ENCODE assay signal across 10 mouse cellular contexts in the genomic region with DNA sequence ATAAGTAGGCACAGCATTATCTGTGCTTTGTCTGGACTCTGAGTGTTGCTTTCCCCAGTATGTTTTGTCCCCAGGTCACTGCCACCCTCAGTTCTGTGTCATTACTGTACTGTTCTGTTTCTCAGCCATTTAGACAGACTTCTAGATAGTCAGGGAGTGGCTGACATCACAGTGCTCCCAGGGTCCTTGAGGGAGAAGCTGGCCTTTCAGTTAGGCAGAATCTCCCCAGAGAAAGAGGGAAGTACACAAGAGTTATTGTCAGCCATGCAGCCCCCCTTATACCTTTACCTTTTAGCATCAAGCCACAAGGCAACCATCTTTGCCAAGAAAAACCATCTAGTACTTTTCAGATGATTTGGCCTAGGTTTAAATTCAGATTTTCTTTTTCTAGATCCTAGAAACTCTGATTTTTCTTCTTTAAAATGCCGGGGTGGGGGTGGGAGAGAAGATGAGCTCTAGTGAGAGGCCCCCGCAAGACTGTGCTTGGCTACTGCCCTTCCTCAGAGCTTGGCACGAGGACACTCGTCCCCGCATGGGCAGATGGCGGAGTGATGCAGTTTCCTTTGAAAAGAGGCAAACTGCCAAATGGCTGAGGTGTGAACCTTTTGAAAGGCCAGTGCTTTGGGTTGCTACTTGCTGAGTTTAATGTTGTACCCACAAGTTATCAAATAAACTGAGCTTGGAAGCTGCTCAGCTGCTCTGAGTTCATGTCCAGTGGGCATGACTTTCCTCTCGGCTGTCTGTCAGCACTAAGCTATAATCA. TPM values are rescaled to one million over a fixed set of nuclear protein-coding genes. Genes with fewer than 3 reads are reported as not detected.
DNase-seq lines count a peak whose midpoint lies in the region; ATAC-seq and TF ChIP-seq lines count a peak whose summit lies in the region.
"Had no signal": no experiment of that assay in that cellular context is flagged by ENCODE, and none has a peak within 500 bp of the region (broad histone marks: within the 10 kb centered on the region; RNA-seq: fewer than 3 reads in every experiment).

No protein-coding gene starts in this region.

- no peak overlapping the region for H3K4me3 ChIP-seq in heart, embryonic 13.5 days
- H3K4me3 ChIP-seq in midbrain, embryonic 14.5 days (replicated peaks; ENCODE audit: low read depth, low read length), result no peak overlapping the region
- no peak overlapping the region for H3K4me3 ChIP-seq in midbrain, embryonic 13.5 days (replicated peaks)
- no peak overlapping the region for H3K4me3 ChIP-seq in liver, postnatal 0 days (ENCODE audit: low read depth, low read length)
- H3K4me3 ChIP-seq: limb, embryonic 12.5 days had no signal

- no peak overlapping the region for H3K27ac ChIP-seq in heart, embryonic 13.5 days (replicated peaks)
- H3K27ac ChIP-seq in midbrain, embryonic 14.5 days (replicated peaks; ENCODE audit: low read depth, low read length), result no peak overlapping the region
- no peak overlapping the region for H3K27ac ChIP-seq in midbrain, embryonic 13.5 days
- no peak overlapping the region for H3K27ac ChIP-seq in liver, postnatal 0 days (ENCODE audit: low read depth)
- H3K27ac ChIP-seq: limb, embryonic 12.5 days had no signal

- peaks cover 29% of the 10 kb centered on the region for H3K36me3 ChIP-seq in heart, embryonic 13.5 days
- H3K36me3 ChIP-seq in midbrain, embryonic 14.5 days (ENCODE audit: control insufficient read depth, insufficient read depth, low read length), result peaks cover 14% of the 10 kb centered on the region
- H3K36me3 ChIP-seq in midbrain, embryonic 13.5 days, result peaks cover 16% of the 10 kb centered on the region
- peaks cover 6% of the 10 kb centered on the region for H3K36me3 ChIP-seq in liver, postnatal 0 days (replicated peaks; ENCODE audit: insufficient read depth, low read length)

- TF ChIP-seq CTCF in liver, postnatal 0 days (IDR thresholded peaks at IDR 0.05; ENCODE audit: low read depth), result no peak

- 59% methylated on average over 7 of the region's 7 CpGs for WGBS in heart, embryonic 13.5 days
- WGBS in midbrain, embryonic 14.5 days, result 80% methylated on average over 7 of the region's 7 CpGs
- 84% methylated on average over 7 of the region's 7 CpGs for WGBS in midbrain, embryonic 13.5 days
- 82% methylated on average over 7 of the region's 7 CpGs for whole genome bisulfite sequencing in liver, postnatal 0 days (ENCODE audit: insufficient replicate concordance)

- ATAC-seq in heart, embryonic 13.5 days (ENCODE audit: extremely low read depth, insufficient number of reproducible peaks, low FRiP score, low TSS enrichment), result no peak
- ATAC-seq in midbrain, embryonic 14.5 days (ENCODE audit: low FRiP score, low TSS enrichment), result no peak
- ATAC-seq in midbrain, embryonic 13.5 days, result no peak
- ATAC-seq in liver, postnatal 0 days, result no peak

- no peak for DNase-seq in heart, postnatal 14 days
- peak; percentile 46 for DNase-seq in midbrain, embryonic 14.5 days
- peak; percentile 53 for DNase-seq in kidney, postnatal 14 days
- DNase-seq in right cerebral cortex, postnatal 36 days (ENCODE audit: low spot score in 2 of 2), result peak; percentile 59 to 69
- DNase-seq in embryo, embryonic 9.5 days (ENCODE audit: extremely low spot score), result no peak
- DNase-seq in liver, postnatal 0 days, result no peak
- DNase-seq: thymus, adult 18-20 months had no signal

- intact Hi-C loops in heart, postnatal 14 days (cut with DNase I), result no loop called here

- H3K4me1 ChIP-seq in heart, embryonic 13.5 days, result peaks cover 57% of the 10 kb centered on the region
- peaks cover 11% of the 10 kb centered on the region for H3K4me1 ChIP-seq in midbrain, embryonic 14.5 days (ENCODE audit: control insufficient read depth, insufficient read depth, low read length)
- H3K4me1 ChIP-seq in midbrain, embryonic 13.5 days (replicated peaks), result peaks cover 20% of the 10 kb centered on the region
- peaks cover 2% of the 10 kb centered on the region for H3K4me1 ChIP-seq in liver, postnatal 0 days (ENCODE audit: insufficient read depth)

- TF ChIP-seq EP300 in liver, postnatal 0 days (IDR thresholded peaks at IDR 0.05; ENCODE audit: low read depth), result no peak

- no peaks in the 10 kb centered on the region for H3K9me3 ChIP-seq in heart, embryonic 13.5 days
- no peaks in the 10 kb centered on the region for H3K9me3 ChIP-seq in midbrain, embryonic 14.5 days (ENCODE audit: control insufficient read depth, low read length)
- H3K9me3 ChIP-seq in midbrain, embryonic 13.5 days, result no peaks in the 10 kb centered on the region
- H3K9me3 ChIP-seq in liver, postnatal 0 days (ENCODE audit: low read length), result no peaks in the 10 kb centered on the region
- H3K9me3 ChIP-seq: limb, embryonic 12.5 days had no signal

- no peak overlapping the region for H3K4me2 ChIP-seq in heart, embryonic 13.5 days
- no peak overlapping the region for H3K4me2 ChIP-seq in midbrain, embryonic 14.5 days (ENCODE audit: low read length)
- H3K4me2 ChIP-seq in midbrain, embryonic 13.5 days (replicated peaks), result no peak overlapping the region
- H3K4me2 ChIP-seq in liver, postnatal 0 days (ENCODE audit: low read depth, low read length), result no peak overlapping the region
- H3K4me2 ChIP-seq: limb, embryonic 12.5 days had no signal

- peak overlapping the region; percentile 44 for H3K9ac ChIP-seq in heart, embryonic 13.5 days
- no peak overlapping the region for H3K9ac ChIP-seq in midbrain, embryonic 14.5 days (replicated peaks; ENCODE audit: low read length)
- H3K9ac ChIP-seq in midbrain, embryonic 13.5 days (replicated peaks), result no peak overlapping the region
- no peak overlapping the region for H3K9ac ChIP-seq in liver, postnatal 0 days (replicated peaks)
- H3K9ac ChIP-seq: limb, embryonic 12.5 days had no signal

- no peaks in the 10 kb centered on the region for H3K27me3 ChIP-seq in heart, embryonic 13.5 days (replicated peaks)
- H3K27me3 ChIP-seq in midbrain, embryonic 14.5 days (ENCODE audit: control insufficient read depth, insufficient read depth, low read length), result no peaks in the 10 kb centered on the region
- no peaks in the 10 kb centered on the region for H3K27me3 ChIP-seq in midbrain, embryonic 13.5 days
- no peaks in the 10 kb centered on the region for H3K27me3 ChIP-seq in liver, postnatal 0 days (ENCODE audit: insufficient read depth, low read length)
- H3K27me3 ChIP-seq: limb, embryonic 12.5 days had no signal

RNA-seq across cellular contexts. Expression of a gene that starts 8.2 kb away (rescaled TPM):
- 3.2 and 3.4 TPM in 2 replicates for polyA plus RNA-seq in heart, embryonic 13.5 days (2015; fragmentation: Nextera tagmentation; extraction: Ambion mirVana)
- total RNA-seq in heart, postnatal 14 days (2021), result 10 to 100 TPM; 16.1 to 19.6 TPM
- polyA plus RNA-seq in midbrain, embryonic 14.5 days (2014; fragmentation: Nextera tagmentation; extraction: Ambion mirVana), result 6.9 and 10.4 TPM in 2 replicates
- polyA plus RNA-seq in midbrain, embryonic 13.5 days (2015; fragmentation: Nextera tagmentation; extraction: Ambion mirVana), result 8.8 and 9.4 TPM in 2 replicates
- 0.89 and 0.92 TPM in 2 replicates for polyA plus RNA-seq in liver, postnatal 0 days (2015; fragmentation: Nextera tagmentation; extraction: Ambion mirVana)

RNA-seq across cellular contexts. Expression of a gene that starts 18.6 kb away (rescaled TPM):
- polyA plus RNA-seq in heart, embryonic 13.5 days (2015; fragmentation: Nextera tagmentation; extraction: Ambion mirVana), result 0.03 and 0.04 TPM in 2 replicates
- total RNA-seq in heart, postnatal 14 days (2021), result under 1 TPM; 0.02 to 0.05 TPM
- 0.30 and 0.36 TPM in 2 replicates for polyA plus RNA-seq in midbrain, embryonic 14.5 days (2014; fragmentation: Nextera tagmentation; extraction: Ambion mirVana)
- polyA plus RNA-seq in midbrain, embryonic 13.5 days (2015; fragmentation: Nextera tagmentation; extraction: Ambion mirVana), result 0.39 and 0.48 TPM in 2 replicates
- 0.04 TPM in 1 of 2 replicates, not detected in the other for polyA plus RNA-seq in liver, postnatal 0 days (2015; fragmentation: Nextera tagmentation; extraction: Ambion mirVana)

RNA-seq across cellular contexts. Expression of a gene that starts 44.8 kb away (rescaled TPM):
- polyA plus RNA-seq in heart, embryonic 13.5 days (2015; fragmentation: Nextera tagmentation; extraction: Ambion mirVana), result 6.6 and 6.9 TPM in 2 replicates
- 10 to 100 TPM; 24.8 to 25.1 TPM for total RNA-seq in heart, postnatal 14 days (2021)
- polyA plus RNA-seq in midbrain, embryonic 14.5 days (2014; fragmentation: Nextera tagmentation; extraction: Ambion mirVana), result 7.8 and 13.1 TPM in 2 replicates
- 5.1 and 6.5 TPM in 2 replicates for polyA plus RNA-seq in midbrain, embryonic 13.5 days (2015; fragmentation: Nextera tagmentation; extraction: Ambion mirVana)
- 5.6 and 5.7 TPM in 2 replicates for polyA plus RNA-seq in liver, postnatal 0 days (2015; fragmentation: Nextera tagmentation; extraction: Ambion mirVana)

RNA-seq across cellular contexts. Expression of a gene that starts 55.0 kb away (rescaled TPM):
- 51.7 and 56.7 TPM in 2 replicates for polyA plus RNA-seq in heart, embryonic 13.5 days (2015; fragmentation: Nextera tagmentation; extraction: Ambion mirVana)
- total RNA-seq in heart, postnatal 14 days (2021), result 10 to 100 TPM; 42.7 to 51.2 TPM
- 39.4 and 46.7 TPM in 2 replicates for polyA plus RNA-seq in midbrain, embryonic 14.5 days (2014; fragmentation: Nextera tagmentation; extraction: Ambion mirVana)
- polyA plus RNA-seq in midbrain, embryonic 13.5 days (2015; fragmentation: Nextera tagmentation; extraction: Ambion mirVana), result 39.6 and 46.4 TPM in 2 replicates
- polyA plus RNA-seq in liver, postnatal 0 days (2015; fragmentation: Nextera tagmentation; extraction: Ambion mirVana), result 18.3 and 19.8 TPM in 2 replicates

Comparison
In these comparisons a context has a peak if more than half of its experiments do, and no peak if none do; other contexts are left out.
1. DNase-seq: peak in midbrain, embryonic 14.5 days (single experiment), kidney, postnatal 14 days (single experiment) and right cerebral cortex, postnatal 36 days (2 of 2); none in heart, postnatal 14 days (0 of 2), embryo, embryonic 9.5 days (single experiment) and liver, postnatal 0 days (single experiment).